Mouse (Mus musculus) forebrain, embryonic 13.5 days (tissue): ENCODE measurements around the gene T. TPM values are rescaled to one million over a fixed set of nuclear protein-coding genes. Genes with fewer than 3 reads are reported as not detected.

Experiments
- ATAC-seq: fragments of 200-750 bp; cut with Nextera tagmentation; 2 replicates; pipeline ENCODE4 v1.8.0; 2017
- H3K27ac ChIP-seq: fragments of 300-500 bp; sonication (generic); 2 replicates; pipeline ENCODE4 v1.5.1; 2015; ENCODE audit warnings: inconsistent platforms, mild to moderate bottlenecking, moderate library complexity
- H3K27me3 ChIP-seq: fragments of 300-500 bp; sonication (generic); 2 replicates; pipeline ENCODE4 v1.6.1; 2015; ENCODE audit warnings: mild to moderate bottlenecking, inconsistent platforms
- H3K36me3 ChIP-seq: fragments of 300-500 bp; sonication (generic); 2 replicates; pipeline ENCODE4 v1.6.1; 2015; ENCODE audit warnings: mild to moderate bottlenecking, inconsistent platforms; ENCODE audit not compliant: poor library complexity, severe bottlenecking
- H3K4me1 ChIP-seq: fragments of 300-500 bp; sonication (generic); 2 replicates; pipeline ENCODE4 v1.6.1; 2015; ENCODE audit warnings: inconsistent platforms
- H3K4me2 ChIP-seq: fragments of 300-500 bp; sonication (generic); 2 replicates; pipeline ENCODE4 v1.6.1; 2015; ENCODE audit warnings: inconsistent platforms, mild to moderate bottlenecking, moderate library complexity
- H3K4me3 ChIP-seq: fragments of 300-500 bp; sonication (generic); 2 replicates; pipeline ENCODE4 v1.5.1; 2015; ENCODE audit warnings: mild to moderate bottlenecking, inconsistent platforms
- H3K9ac ChIP-seq: fragments of 300-500 bp; sonication (generic); 2 replicates; pipeline ENCODE4 v1.6.1; 2015; ENCODE audit warnings: mild to moderate bottlenecking, inconsistent platforms
- H3K9me3 ChIP-seq: fragments of 300-500 bp; sonication (generic); replicated peaks from 2 replicates; pipeline ENCODE4 v1.6.1; 2016; ENCODE audit warnings: inconsistent platforms
- WGBS: fragments of 180-500 bp; shearing (Covaris S2); methylation state at CpG from one replicate; pipeline ENCODE4 v1.1.7; 2015; 5-methylcytosine and 5-hydroxymethylcytosine counted together
- polyA plus RNA-seq: library from polyadenylated mRNA; unstranded; fragments of >200 nt; fragmentation: Nextera tagmentation; extraction: Ambion mirVana; gene quantifications from 2 replicates; pipeline ENCODE4 v1.2.1, GENCODE M21; 2015

T gene
- polyA plus RNA-seq, 1 experiment from 2014 or later, result 0.70 TPM

DNA sequence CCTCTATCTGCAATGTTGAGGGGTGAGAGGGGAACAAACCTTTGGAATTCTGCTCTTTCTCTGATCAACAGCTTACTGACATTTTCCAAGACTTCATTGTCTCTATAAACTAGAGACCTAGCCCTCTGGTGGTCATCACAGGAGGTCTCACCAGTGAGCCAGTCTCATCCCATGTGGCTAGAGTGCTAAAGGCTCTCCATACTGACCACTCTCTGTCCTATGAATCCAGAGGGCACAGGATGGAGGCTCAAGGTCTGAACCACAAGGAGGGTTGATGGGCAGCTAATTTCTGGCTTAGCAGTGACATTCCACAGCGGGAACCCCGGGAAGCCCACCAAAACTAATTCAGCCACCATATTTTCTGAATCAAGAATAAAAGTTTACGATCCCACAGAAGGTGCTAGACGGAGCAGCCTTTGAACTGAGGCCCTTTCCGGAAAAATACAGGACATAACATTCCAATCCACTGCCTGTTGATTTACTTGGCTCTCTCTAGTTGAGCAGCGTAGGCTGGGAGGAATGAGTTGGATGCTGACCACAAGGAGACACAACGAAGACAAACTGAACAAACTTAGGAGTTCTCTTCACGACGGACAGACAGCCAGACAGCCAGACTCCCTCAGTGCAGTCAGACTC lies 45.4 kb downstream of the T start:
- Histone ChIP-seq H3K27me3 (no peaks in the 10 kb centered on the region), H3K36me3 (no peaks in the 10 kb centered on the region), H3K4me3 (no peak overlapping the region), H3K4me1 (no peaks in the 10 kb centered on the region), H3K27ac (no peak overlapping the region), H3K4me2 (no peak overlapping the region), H3K9me3 (no peaks in the 10 kb centered on the region), H3K9ac (no peak overlapping the region)
- 90% methylated on average over 9 of the region's 9 CpGs for WGBS
- ATAC-seq, result no peak

GRCm38 (mm10) chr17:8481797-8482196 lies 47.6 kb downstream of the T start:
- Histone ChIP-seq H3K4me2 (no peak overlapping the region), H3K9me3 (no peaks in the 10 kb centered on the region), H3K27me3 (no peaks in the 10 kb centered on the region), H3K4me1 (no peaks in the 10 kb centered on the region), H3K4me3 (no peak overlapping the region), H3K36me3 (no peaks in the 10 kb centered on the region), H3K9ac (no peak overlapping the region), H3K27ac (no peak overlapping the region)
- 88% methylated on average over 10 of the region's 10 CpGs for WGBS
- ATAC-seq, result no peak

- WGBS, result 90% methylated on average over 7 of the region's 7 CpGs
Measured at GRCm38 (mm10) chr17:8482876-8483275, 48.7 kb downstream of the T start.

DNA sequence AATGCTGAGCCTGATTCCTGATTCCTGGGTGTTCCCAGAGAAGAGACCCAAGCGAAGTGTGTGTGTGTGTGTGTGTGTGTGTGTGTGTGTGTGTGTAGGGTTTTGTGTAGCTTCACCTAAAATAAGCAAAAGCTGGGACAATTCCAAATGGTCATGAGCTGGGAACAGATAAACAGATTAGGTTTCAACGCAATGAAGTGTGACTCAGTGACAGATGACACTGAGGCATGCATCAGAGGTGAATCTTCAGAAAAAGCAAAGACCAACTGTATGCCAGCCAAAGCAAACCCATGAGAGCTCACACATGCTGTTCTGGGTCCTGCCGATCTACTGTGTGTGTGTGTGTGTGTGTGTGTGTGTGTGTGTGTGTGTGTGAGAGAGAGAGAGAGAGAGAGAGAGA lies 50.0 kb downstream of the T start:
- no peak for ATAC-seq
- Histone ChIP-seq H3K9me3 (no peaks in the 10 kb centered on the region), H3K36me3 (no peaks in the 10 kb centered on the region), H3K27ac (no peak overlapping the region), H3K4me1 (no peaks in the 10 kb centered on the region), H3K27me3 (no peaks in the 10 kb centered on the region), H3K4me3 (no peak overlapping the region), H3K9ac (no peak overlapping the region), H3K4me2 (no peak overlapping the region)
- WGBS, result 78% methylated on average over 3 of the region's 3 CpGs

More at GRCm38 (mm10) chr17:8482876-8483275, 48.7 kb downstream of the T start:
- Histone ChIP-seq H3K4me2 (no peak overlapping the region), H3K4me1 (no peaks in the 10 kb centered on the region), H3K4me3 (no peak overlapping the region), H3K9me3 (no peaks in the 10 kb centered on the region), H3K27ac (no peak overlapping the region), H3K27me3 (no peaks in the 10 kb centered on the region), H3K9ac (no peak overlapping the region), H3K36me3 (no peaks in the 10 kb centered on the region)
- no peak for ATAC-seq

- Histone ChIP-seq H3K27ac (no peak overlapping the region), H3K4me3 (no peak overlapping the region), H3K27me3 (no peaks in the 10 kb centered on the region)
Measured at GRCm38 (mm10) chr17:8485146-8485545, 50.9 kb downstream of the T start.

DNA sequence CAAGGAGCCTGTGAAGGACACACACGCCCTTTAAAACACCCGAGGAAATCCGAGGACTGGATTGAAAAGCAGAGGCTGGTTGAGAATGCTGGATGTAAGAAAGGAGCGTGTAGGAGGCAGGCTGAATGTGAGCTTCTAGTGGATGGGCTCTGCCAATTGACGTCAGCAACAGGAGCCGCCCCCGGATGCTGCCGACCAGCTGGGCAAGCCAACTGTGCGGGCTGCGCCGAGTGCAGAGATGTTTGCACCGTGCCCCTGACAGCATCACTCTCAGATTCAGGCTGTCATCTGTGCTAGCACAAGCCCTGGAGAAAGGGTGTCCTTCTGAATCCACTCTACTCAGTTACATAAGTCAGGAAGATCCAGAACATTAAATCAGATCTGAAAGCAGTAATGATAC lies 53.6 kb downstream of the T start:
- Histone ChIP-seq H3K27me3 (no peaks in the 10 kb centered on the region), H3K9ac (no peak overlapping the region), H3K36me3 (no peaks in the 10 kb centered on the region), H3K4me1 (no peaks in the 10 kb centered on the region), H3K27ac (no peak overlapping the region), H3K9me3 (no peaks in the 10 kb centered on the region), H3K4me2 (no peak overlapping the region), H3K4me3 (no peak overlapping the region)
- WGBS, result 64% methylated on average over 12 of the region's 12 CpGs
- no peak for ATAC-seq

More at GRCm38 (mm10) chr17:8485146-8485545, 50.9 kb downstream of the T start:
- Histone ChIP-seq H3K36me3 (no peaks in the 10 kb centered on the region), H3K4me1 (no peaks in the 10 kb centered on the region), H3K9ac (no peak overlapping the region), H3K9me3 (no peaks in the 10 kb centered on the region), H3K4me2 (no peak overlapping the region)
- ATAC-seq, result no peak

DNA sequence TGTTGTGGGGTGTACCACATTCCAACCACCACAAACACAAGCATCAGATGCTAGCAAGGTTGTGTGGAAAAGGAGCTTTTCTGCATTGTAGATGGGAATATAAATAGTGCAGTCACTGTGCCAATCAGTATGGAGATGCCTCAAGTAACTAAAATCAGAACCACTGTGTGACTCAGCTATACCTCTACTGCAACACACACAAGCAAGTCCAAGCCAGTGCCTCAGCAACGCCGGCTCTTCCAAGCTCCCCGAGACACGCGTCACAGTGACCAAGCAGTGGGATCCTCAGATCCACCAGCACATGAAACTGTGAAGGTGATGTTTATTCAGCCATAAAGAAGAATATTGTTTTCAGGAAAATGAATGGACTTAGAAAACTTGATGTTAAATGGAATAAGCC lies 56.7 kb downstream of the T start:
- no peak for ATAC-seq
- H3K4me1 ChIP-seq, result no peaks in the 10 kb centered on the region
- no peak overlapping the region for H3K9ac ChIP-seq
- H3K27ac ChIP-seq, result no peak overlapping the region
- no peaks in the 10 kb centered on the region for H3K27me3 ChIP-seq
- no peak overlapping the region for H3K4me3 ChIP-seq
- H3K4me2 ChIP-seq, result no peak overlapping the region
- 87% methylated on average over 5 of the region's 5 CpGs for WGBS
- no peaks in the 10 kb centered on the region for H3K9me3 ChIP-seq
- no peaks in the 10 kb centered on the region for H3K36me3 ChIP-seq

Other genes with a start within 250 kb of the T start
- gene Ccr6, start 198.4 kb upstream of the T start, polyA plus RNA-seq, result not detected in 2 replicates
- 219 and 228 TPM in 2 replicates for gene Mpc1, start 151.5 kb upstream of the T start, polyA plus RNA-seq
- 113 and 114 TPM in 2 replicates for gene Sft2d1, start 123.3 kb upstream of the T start, polyA plus RNA-seq
- gene Prr18, start 97.0 kb upstream of the T start, polyA plus RNA-seq, result 5.1 TPM in 2 replicates
- 0.41 and 0.53 TPM in 2 replicates for gene T2, start 78.4 kb upstream of the T start, polyA plus RNA-seq
- gene Pde10a, start 90.9 kb downstream of the T start, polyA plus RNA-seq, result 13.1 and 13.4 TPM in 2 replicates
- gene Gm17087, start 132.5 kb downstream of the T start, polyA plus RNA-seq, result not detected in 2 replicates